ENCODE assay signal across 9 mouse cellular contexts in genomic region chr2:60800921-60801558, GRCm38 (mm10).
A peak's percentile ranks its signal among the peaks of the same experiment; 100 is the strongest.
DNase-seq lines count a peak whose midpoint lies in the region; ATAC-seq and TF ChIP-seq lines count a peak whose summit lies in the region.
"Had no signal": no experiment of that assay in that cellular context is flagged by ENCODE, and none has a peak within 500 bp of the region (broad histone marks: within the 10 kb centered on the region; RNA-seq: fewer than 3 reads in every experiment).

No protein-coding gene starts in this region.

- H3K4me1 ChIP-seq in heart, embryonic 15.5 days (replicated peaks) = peaks cover 32% of the 10 kb centered on the region
- H3K4me1 ChIP-seq in intestine, embryonic 14.5 days (replicated peaks; ENCODE audit: control insufficient read depth, insufficient read depth, low read length) = peaks cover 24% of the 10 kb centered on the region
- H3K4me1 ChIP-seq in midbrain, postnatal 0 days (ENCODE audit: insufficient read depth, low read length) = peaks cover 4% of the 10 kb centered on the region; the same call in 1 of the 2 replicates

- WGBS in heart, embryonic 15.5 days = 42% methylated on average over 15 of the region's 15 CpGs
- WGBS in intestine, embryonic 14.5 days = 26% methylated on average over 15 of the region's 15 CpGs
- WGBS in midbrain, postnatal 0 days = 21% methylated on average over 15 of the region's 15 CpGs

- TF ChIP-seq POLR2A in brain, embryonic 14.5 days (IDR thresholded peaks at IDR 0.05; ENCODE audit: borderline replicate concordance, extremely low read depth, insufficient read depth, insufficient read length, poor library complexity, severe bottlenecking) = no peak

- H3K4me2 ChIP-seq in heart, embryonic 15.5 days = peak overlapping the region; percentile 35; the same call in 1 of the 2 replicates
- H3K4me2 ChIP-seq in intestine, embryonic 14.5 days (ENCODE audit: low read length) = peak overlapping the region; percentile 40
- peak overlapping the region; percentile 23 for H3K4me2 ChIP-seq in midbrain, postnatal 0 days (ENCODE audit: low read depth, low read length, poor library complexity, severe bottlenecking)

- H3K36me3 ChIP-seq in heart, embryonic 15.5 days = peaks cover 5% of the 10 kb centered on the region; the same call in 1 of the 2 replicates
- H3K36me3 ChIP-seq in intestine, embryonic 14.5 days (ENCODE audit: control insufficient read depth, insufficient read depth, low read length) = peaks cover 11% of the 10 kb centered on the region; the same call in 1 of the 2 replicates
- no peaks in the 10 kb centered on the region for H3K36me3 ChIP-seq in midbrain, postnatal 0 days (ENCODE audit: insufficient read depth, low read length)

- no peaks in the 10 kb centered on the region for H3K9me3 ChIP-seq in heart, embryonic 15.5 days (replicated peaks)
- no peaks in the 10 kb centered on the region for H3K9me3 ChIP-seq in intestine, embryonic 14.5 days (ENCODE audit: control insufficient read depth, low read length)
- no peaks in the 10 kb centered on the region for H3K9me3 ChIP-seq in midbrain, postnatal 0 days (ENCODE audit: low read length)
- H3K9me3 ChIP-seq: G1E had no signal

- TF ChIP-seq CTCF in brain, embryonic 14.5 days (IDR thresholded peaks at IDR 0.05; ENCODE audit: borderline replicate concordance, extremely low read depth, insufficient read depth, insufficient read length) = no peak
- TF ChIP-seq CTCF in midbrain, postnatal 0 days (IDR thresholded peaks at IDR 0.05) = no peak

- no peak overlapping the region for H3K27ac ChIP-seq in heart, embryonic 15.5 days
- no peak overlapping the region for H3K27ac ChIP-seq in intestine, embryonic 14.5 days (ENCODE audit: low read depth)
- H3K27ac ChIP-seq in midbrain, postnatal 0 days (ENCODE audit: low read depth, low read length) = no peak overlapping the region

- H3K27me3 ChIP-seq in heart, embryonic 15.5 days = no peaks in the 10 kb centered on the region
- H3K27me3 ChIP-seq in intestine, embryonic 14.5 days (replicated peaks; ENCODE audit: control insufficient read depth, insufficient read depth, low read length) = no peaks in the 10 kb centered on the region
- H3K27me3 ChIP-seq in midbrain, postnatal 0 days (ENCODE audit: insufficient read depth, low read length) = 0 out of 2 replicates have a peak, but pooled peaks cover 3% of the 10 kb centered on the region

- H3K9ac ChIP-seq in heart, embryonic 15.5 days = no peak overlapping the region
- peak overlapping the region; percentile 23; the same call in 1 of the 2 replicates for H3K9ac ChIP-seq in intestine, embryonic 14.5 days (ENCODE audit: low read length)
- H3K9ac ChIP-seq in midbrain, postnatal 0 days (replicated peaks; ENCODE audit: low read length, poor library complexity, severe bottlenecking) = no peak overlapping the region

- H3K4me3 ChIP-seq in heart, embryonic 15.5 days = no peak overlapping the region; the same call in 1 of the 2 replicates
- H3K4me3 ChIP-seq in intestine, embryonic 14.5 days (ENCODE audit: low read depth, low read length) = peak overlapping the region; percentile 19
- H3K4me3 ChIP-seq in midbrain, postnatal 0 days (ENCODE audit: low read depth, low read length) = peak overlapping the region; percentile 8; the same call in 1 of the 2 replicates

- ATAC-seq in heart, embryonic 15.5 days (replicated peaks; ENCODE audit: insufficient number of reproducible peaks, insufficient read depth, low FRiP score, low read depth) = no peak
- 0 out of 2 replicates have a peak, but pooled peaks have one; percentile 32 for ATAC-seq in intestine, embryonic 14.5 days (replicated peaks; ENCODE audit: low FRiP score, low TSS enrichment, low read depth)
- ATAC-seq in midbrain, postnatal 0 days (ENCODE audit: low FRiP score) = no peak

- no peak for DNase-seq in heart, adult 9 months (ENCODE audit: low spot score in 2 of 2)
- peak; percentile 52 for DNase-seq in brain, embryonic 14.5 days (ENCODE audit: low read depth)
- DNase-seq in intestine, embryonic 14.5 days (ENCODE audit: low spot score) = peak; percentile 52
- peak; percentile 46 for DNase-seq in midbrain, postnatal 0 days (ENCODE audit: low spot score)
- no peak for DNase-seq in spleen, postnatal 36 days (ENCODE audit: low spot score in 2 of 2)
- DNase-seq in cerebellum, postnatal 36 days = no peak
- DNase-seq in cerebellum, adult 8-10 months = no peak

Comparison
In these comparisons a context has a peak if more than half of its experiments do, and no peak if none do; other contexts are left out.
1. DNase-seq: peak in brain, embryonic 14.5 days (single experiment), intestine, embryonic 14.5 days (single experiment) and midbrain, postnatal 0 days (single experiment); none in heart, adult 9 months (0 of 2), spleen, postnatal 36 days (0 of 2), cerebellum, postnatal 36 days (0 of 2) and cerebellum, adult 8-10 months (single experiment).
2. Peak in every context shown above with its lines, with median percentiles within 50 percentile points of each other: H3K4me2 ChIP-seq.